Mouse (Mus musculus): ENCODE data around the gene Nlgn1. TPM values are rescaled to one million over a fixed set of nuclear protein-coding genes. Genes with fewer than 3 reads are reported as not detected.

The Nlgn1 gene
- total RNA-seq, 1 experiment, result 0.04 TPM

DNA sequence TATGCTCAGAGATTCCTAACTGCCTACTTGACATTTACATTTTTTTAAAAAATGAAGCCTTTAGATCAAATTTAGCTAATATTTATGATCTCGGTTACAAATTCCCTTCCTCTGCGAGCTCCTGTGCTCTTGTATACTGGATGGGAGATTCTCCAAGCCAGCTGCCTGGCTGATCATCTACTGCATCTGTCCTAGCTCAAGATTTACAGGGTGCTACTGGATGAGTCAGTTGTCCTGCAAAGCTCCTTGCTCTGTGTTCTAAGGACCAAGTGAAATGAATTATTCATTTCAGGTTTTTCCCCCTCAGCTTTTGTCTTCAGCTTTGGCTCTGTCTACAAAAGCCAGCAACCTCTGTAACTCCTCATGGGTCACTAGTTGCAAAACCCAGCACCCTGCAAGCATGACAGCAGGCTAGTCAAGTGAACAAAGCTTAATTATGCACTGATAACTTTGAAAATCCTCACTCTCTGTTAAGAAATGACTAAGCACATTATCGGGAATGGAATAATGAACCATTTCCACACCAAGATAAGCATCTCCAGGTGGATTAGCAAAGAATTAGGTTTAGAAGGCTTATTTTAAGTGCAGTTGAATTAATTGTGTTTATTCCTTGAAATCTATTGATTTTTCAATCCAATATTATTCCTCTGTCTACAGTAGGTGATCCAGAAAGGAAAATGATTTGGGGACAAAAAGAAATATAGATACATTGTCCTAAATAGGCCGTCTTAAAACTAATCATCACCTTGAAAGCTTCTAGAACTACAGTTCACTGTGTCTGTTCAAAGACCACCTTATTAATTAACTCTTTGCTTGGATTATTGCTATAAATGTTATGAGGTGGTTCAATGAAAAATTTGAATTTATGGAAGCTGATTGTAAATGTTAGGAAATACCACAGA is 61.1 kb downstream of the Nlgn1 start:
- Histone ChIP-seq H3K4me1 (ENCODE audit: control insufficient read depth in 2 of 2, insufficient read depth in 2 of 2, low read length in 2 of 2, poor library complexity in 1 of 2) (no peaks in the 10 kb centered on the region), H3K27ac (ENCODE audit: insufficient read depth, low read depth, low read length, poor library complexity, severe bottlenecking) (no peak overlapping the region), H3K9me3 (ENCODE audit: control insufficient read depth, insufficient read depth, low read depth, low read length) (no peaks in the 10 kb centered on the region), H3K36me3 (ENCODE audit: control insufficient read depth, insufficient read depth, low read length, poor library complexity, severe bottlenecking) (no peaks in the 10 kb centered on the region), H3K9ac (ENCODE audit: insufficient read depth, low read depth, low read length, poor library complexity, severe bottlenecking) (no peak overlapping the region), H3K4me3 (ENCODE audit: insufficient read depth in 1 of 2, low read depth in 1 of 2, low read length in 2 of 2, poor library complexity in 1 of 2, severe bottlenecking in 1 of 2) (no peak overlapping the region)
- no peak for TF ChIP-seq MAFK (IDR thresholded peaks at IDR 0.05; ENCODE audit: insufficient read depth, low read depth, low read length)
- no peak for TF ChIP-seq HCFC1 (IDR thresholded peaks at IDR 0.05; ENCODE audit: borderline replicate concordance, insufficient read depth, low read length)
- TF ChIP-seq ZNF384 (IDR thresholded peaks at IDR 0.05; ENCODE audit: low read depth, low read length), result no peak
- no peak for TF ChIP-seq CHD2 (IDR thresholded peaks at IDR 0.05; ENCODE audit: low read depth, low read length)
- no peak for TF ChIP-seq ZC3H11A (IDR thresholded peaks at IDR 0.05; ENCODE audit: borderline replicate concordance, low read depth, low read length)
- DNase-seq (ENCODE audit: low read depth, low spot score), result no peak
- in situ Hi-C loops (cut with MboI; ENCODE audit: low sequenced_read_pairs in 2 of 2, unreplicated experiment in 2 of 2), result no loop called here

GRCm38 (mm10) chr3:26246564-26246963 is 85.7 kb downstream of the Nlgn1 start:
- Histone ChIP-seq H3K9me3 (ENCODE audit: control insufficient read depth, insufficient read depth, low read depth, low read length) (no peaks in the 10 kb centered on the region), H3K4me3 (ENCODE audit: insufficient read depth in 1 of 2, low read depth in 1 of 2, low read length in 2 of 2, poor library complexity in 1 of 2, severe bottlenecking in 1 of 2) (no peak overlapping the region), H3K36me3 (ENCODE audit: control insufficient read depth, insufficient read depth, low read length, poor library complexity, severe bottlenecking) (no peaks in the 10 kb centered on the region), H3K9ac (ENCODE audit: insufficient read depth, low read depth, low read length, poor library complexity, severe bottlenecking) (no peak overlapping the region), H3K4me1 (ENCODE audit: control insufficient read depth in 2 of 2, insufficient read depth in 2 of 2, low read length in 2 of 2, poor library complexity in 1 of 2) (no peaks in the 10 kb centered on the region), H3K27ac (ENCODE audit: insufficient read depth, low read depth, low read length, poor library complexity, severe bottlenecking) (no peak overlapping the region)
- in situ Hi-C loops (cut with MboI; ENCODE audit: low sequenced_read_pairs in 2 of 2, unreplicated experiment in 2 of 2), result no loop called here
- no peak for TF ChIP-seq CHD2 (IDR thresholded peaks at IDR 0.05; ENCODE audit: low read depth, low read length)
- no peak for TF ChIP-seq HCFC1 (IDR thresholded peaks at IDR 0.05; ENCODE audit: borderline replicate concordance, insufficient read depth, low read length)
- no peak for TF ChIP-seq ZNF384 (IDR thresholded peaks at IDR 0.05; ENCODE audit: low read depth, low read length)
- no peak for TF ChIP-seq ZC3H11A (IDR thresholded peaks at IDR 0.05; ENCODE audit: borderline replicate concordance, low read depth, low read length)
- TF ChIP-seq MAFK (IDR thresholded peaks at IDR 0.05; ENCODE audit: insufficient read depth, low read depth, low read length), result no peak
- DNase-seq (ENCODE audit: low read depth, low spot score), result no peak

DNA sequence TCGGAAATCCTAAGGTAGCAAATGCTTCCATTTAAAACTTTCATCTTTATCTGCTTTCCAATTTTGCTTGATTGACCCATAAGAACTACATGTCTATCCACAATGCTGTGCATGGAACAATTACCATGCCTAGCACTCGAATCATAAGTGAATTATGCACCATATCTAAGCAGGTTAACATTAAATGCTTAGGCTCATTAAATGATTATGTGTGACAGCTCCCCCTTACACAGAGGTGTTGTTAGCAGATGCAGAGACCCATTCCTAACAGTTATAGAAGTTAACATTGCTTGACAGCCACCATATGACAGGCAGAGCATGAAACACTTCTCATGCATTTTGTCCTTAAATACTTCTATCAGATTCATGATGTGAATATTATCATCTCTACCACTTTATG is 89.0 kb downstream of the Nlgn1 start:
- no peak overlapping the region for H3K27ac ChIP-seq (ENCODE audit: insufficient read depth, low read depth, low read length, poor library complexity, severe bottlenecking)
- no peak for TF ChIP-seq HCFC1 (IDR thresholded peaks at IDR 0.05; ENCODE audit: borderline replicate concordance, insufficient read depth, low read length)
- TF ChIP-seq ZNF384 (IDR thresholded peaks at IDR 0.05; ENCODE audit: low read depth, low read length), result no peak
- TF ChIP-seq ZC3H11A (IDR thresholded peaks at IDR 0.05; ENCODE audit: borderline replicate concordance, low read depth, low read length), result no peak
- TF ChIP-seq MAFK (IDR thresholded peaks at IDR 0.05; ENCODE audit: insufficient read depth, low read depth, low read length), result no peak
- no peak for TF ChIP-seq CHD2 (IDR thresholded peaks at IDR 0.05; ENCODE audit: low read depth, low read length)
- H3K9ac ChIP-seq (ENCODE audit: insufficient read depth, low read depth, low read length, poor library complexity, severe bottlenecking), result no peak overlapping the region
- no peaks in the 10 kb centered on the region for H3K4me1 ChIP-seq (ENCODE audit: control insufficient read depth in 2 of 2, insufficient read depth in 2 of 2, low read length in 2 of 2, poor library complexity in 1 of 2)
- H3K9me3 ChIP-seq (ENCODE audit: control insufficient read depth, insufficient read depth, low read depth, low read length), result no peaks in the 10 kb centered on the region
- DNase-seq (ENCODE audit: low read depth, low spot score), result no peak
- in situ Hi-C loops (cut with MboI; ENCODE audit: low sequenced_read_pairs in 2 of 2, unreplicated experiment in 2 of 2), result no loop called here
- H3K36me3 ChIP-seq (ENCODE audit: control insufficient read depth, insufficient read depth, low read length, poor library complexity, severe bottlenecking), result no peaks in the 10 kb centered on the region
- H3K4me3 ChIP-seq (ENCODE audit: insufficient read depth in 1 of 2, low read depth in 1 of 2, low read length in 2 of 2, poor library complexity in 1 of 2, severe bottlenecking in 1 of 2), result no peak overlapping the region

DNA sequence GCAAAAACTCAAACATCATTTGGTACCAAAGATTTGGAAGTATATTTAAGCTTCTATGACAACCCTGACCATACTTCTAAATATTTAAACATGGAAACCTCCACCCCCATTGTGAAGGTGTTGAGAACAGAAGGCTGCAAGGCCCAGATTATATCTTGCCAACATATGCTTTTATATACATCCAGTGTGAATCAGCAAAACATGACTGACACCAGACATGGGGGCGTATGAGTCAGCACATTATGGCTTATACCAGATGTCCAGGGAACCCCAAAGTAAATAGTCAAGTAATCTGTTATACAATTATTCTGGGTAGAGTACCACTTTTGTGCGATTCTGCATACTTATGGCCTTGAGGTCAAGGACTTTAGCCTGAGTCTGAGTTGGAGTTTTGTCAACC is 102.3 kb downstream of the Nlgn1 start:
- no peaks in the 10 kb centered on the region for H3K9me3 ChIP-seq (ENCODE audit: control insufficient read depth, insufficient read depth, low read depth, low read length)
- H3K27ac ChIP-seq (ENCODE audit: insufficient read depth, low read depth, low read length, poor library complexity, severe bottlenecking), result no peak overlapping the region
- H3K4me3 ChIP-seq (ENCODE audit: insufficient read depth in 1 of 2, low read depth in 1 of 2, low read length in 2 of 2, poor library complexity in 1 of 2, severe bottlenecking in 1 of 2), result no peak overlapping the region
- no peaks in the 10 kb centered on the region for H3K36me3 ChIP-seq (ENCODE audit: control insufficient read depth, insufficient read depth, low read length, poor library complexity, severe bottlenecking)
- H3K9ac ChIP-seq (ENCODE audit: insufficient read depth, low read depth, low read length, poor library complexity, severe bottlenecking), result no peak overlapping the region
- no peaks in the 10 kb centered on the region for H3K4me1 ChIP-seq (ENCODE audit: control insufficient read depth in 2 of 2, insufficient read depth in 2 of 2, low read length in 2 of 2, poor library complexity in 1 of 2)
- TF ChIP-seq CHD2 (IDR thresholded peaks at IDR 0.05; ENCODE audit: low read depth, low read length) (no peak), HCFC1 (IDR thresholded peaks at IDR 0.05; ENCODE audit: borderline replicate concordance, insufficient read depth, low read length) (no peak), MAFK (IDR thresholded peaks at IDR 0.05; ENCODE audit: insufficient read depth, low read depth, low read length) (no peak), ZC3H11A (IDR thresholded peaks at IDR 0.05; ENCODE audit: borderline replicate concordance, low read depth, low read length) (no peak), ZNF384 (IDR thresholded peaks at IDR 0.05; ENCODE audit: low read depth, low read length) (no peak)
- in situ Hi-C loops (cut with MboI; ENCODE audit: low sequenced_read_pairs in 2 of 2, unreplicated experiment in 2 of 2), result no loop called here
- no peak for DNase-seq (ENCODE audit: low read depth, low spot score)
